Mouse (Mus musculus) activated CD4-positive, CD25-positive, alpha-beta regulatory T cell (primary cell): ENCODE results near the gene Msln. TPM values are rescaled to one million over a fixed set of nuclear protein-coding genes. Genes with fewer than 3 reads are reported as not detected.

Experiments
- polyA plus RNA-seq, 2 experiments: library from polyadenylated mRNA; unstranded; fragments of 100-300 nt; shearing (Covaris generic); gene quantifications; one replicate each; pipeline ENCODE4 v1.2.1; 2017

Gene Msln
- polyA plus RNA-seq = under 1 TPM in 1 of 2 experiments, not detected in 1; 0.26 TPM

GRCm38 (mm10) chr17:25754241-25754640, at the start of gene Msln:
Gene Msln, minus strand, starts transcription at chr17:25754378.

GRCm38 (mm10) chr17:25796951-25797369, 42.8 kb upstream of the Msln start, which contains the start of gene Metrn:
Gene Metrn, minus strand, starts transcription at chr17:25797136.

GRCm38 (mm10) chr17:25795609-25796092, 41.5 kb upstream of the Msln start, which contains the start of gene AC134908.4:
Gene AC134908.4, minus strand, starts transcription at chr17:25795659.

GRCm38 (mm10) chr17:25792615-25793014, 38.4 kb upstream of the Msln start, which contains the start of gene Fam173a:
Gene Fam173a, minus strand, starts transcription at chr17:25792901.

GRCm38 (mm10) chr17:25786280-25786679, 32.1 kb upstream of the Msln start, which contains the start of gene Ccdc78:
Gene Ccdc78, plus strand, starts transcription at chr17:25786580.

GRCm38 (mm10) chr17:25785281-25785745, 31.1 kb upstream of the Msln start, which contains the start of gene Haghl:
Gene Haghl, minus strand, starts transcription at chr17:25785673.

GRCm38 (mm10) chr17:25773549-25774120, 19.5 kb upstream of the Msln start, which contains the start of gene Narfl:
Gene Narfl, plus strand, starts transcription at chr17:25773776.

GRCm38 (mm10) chr17:25735745-25736144, 18.4 kb downstream of the Msln start, which contains the start of gene Mslnl:
Gene Mslnl, plus strand, starts transcription at chr17:25736042.

GRCm38 (mm10) chr17:25727265-25728008, 26.7 kb downstream of the Msln start, which contains the start of the genes Chtf18 and Rpusd1:
Gene Chtf18, minus strand, starts transcription at chr17:25727419.
Gene Rpusd1, plus strand, starts transcription at chr17:25727670.

GRCm38 (mm10) chr17:25716711-25717637, 37.2 kb downstream of the Msln start, which contains the start of gene Gng13:
Gene Gng13, plus strand, starts transcription at chr17:25717171.

Other genes with a start within 250 kb of the Msln start
- gene Sox8, start 183.7 kb downstream of the Msln start, polyA plus RNA-seq = under 1 TPM in 1 of 2 experiments, not detected in 1; 0.11 TPM
- 10 to 100 TPM; 21.6 to 22.0 TPM for gene Lmf1, start 175.3 kb downstream of the Msln start, polyA plus RNA-seq
- gene Gng13, start 37.2 kb downstream of the Msln start, polyA plus RNA-seq = not detected
- 1 to 10 TPM; 5.2 to 5.4 TPM for gene Chtf18, start 27.0 kb downstream of the Msln start, polyA plus RNA-seq
- 10 to 100 TPM; 15.3 to 15.4 TPM for gene Rpusd1, start 26.7 kb downstream of the Msln start, polyA plus RNA-seq
- not detected for gene Mslnl, start 18.3 kb downstream of the Msln start, polyA plus RNA-seq
- 10 to 100 TPM; 18.7 to 25.8 TPM for gene Narfl, start 19.4 kb upstream of the Msln start, polyA plus RNA-seq
- 10 to 100 TPM; 46.8 to 50.3 TPM for gene Haghl, start 31.3 kb upstream of the Msln start, polyA plus RNA-seq
- under 1 TPM; 0.59 to 0.72 TPM for gene Ccdc78, start 32.2 kb upstream of the Msln start, polyA plus RNA-seq
- 100 to 1,000 TPM; 177 to 212 TPM for gene Fam173a, start 38.5 kb upstream of the Msln start, polyA plus RNA-seq
- gene AC134908.4, start 41.3 kb upstream of the Msln start, polyA plus RNA-seq = 1 to 10 TPM in 1 of 2 experiments, not detected in 1; 1.1 TPM
- gene Metrn, start 42.8 kb upstream of the Msln start, polyA plus RNA-seq = 10 to 100 TPM; 37.5 to 46.1 TPM
- not detected for gene Fbxl16, start 54.7 kb upstream of the Msln start, polyA plus RNA-seq
- 10 to 100 TPM; 22.8 to 29.5 TPM for gene Wdr24, start 69.2 kb upstream of the Msln start, polyA plus RNA-seq
- gene Jmjd8, start 74.5 kb upstream of the Msln start, polyA plus RNA-seq = 10 to 100 TPM; 16.2 to 25.7 TPM
- gene Stub1, start 79.0 kb upstream of the Msln start, polyA plus RNA-seq = 100 to 1,000 TPM; 130 TPM
- 1 to 10 TPM; 1.5 to 3.3 TPM for gene Rhbdl1, start 82.9 kb upstream of the Msln start, polyA plus RNA-seq
- 1 to 10 TPM; 2.5 to 3.2 TPM for gene Gm20683, start 87.4 kb upstream of the Msln start, polyA plus RNA-seq
- 10 to 100 TPM; 32.6 to 40.3 TPM for gene Rhot2, start 90.5 kb upstream of the Msln start, polyA plus RNA-seq
- 10 to 100 TPM in 1 of 2 experiments, 1 to 10 TPM in 1; 5.7 to 11.5 TPM for gene Wdr90, start 107.1 kb upstream of the Msln start, polyA plus RNA-seq
- gene Mcrip2, start 114.4 kb upstream of the Msln start, polyA plus RNA-seq = 1 to 10 TPM; 4.5 to 5.5 TPM
- gene Mettl26, start 120.7 kb upstream of the Msln start, polyA plus RNA-seq = 100 to 1,000 TPM in 1 of 2 experiments, 10 to 100 TPM in 1; 82.0 to 102 TPM
- gene Wfikkn1, start 126.5 kb upstream of the Msln start, polyA plus RNA-seq = 1 to 10 TPM; 1.5 to 1.9 TPM
- gene Rab40c, start 165.3 kb upstream of the Msln start, polyA plus RNA-seq = 10 to 100 TPM; 15.4 to 25.0 TPM
- gene Pigq, start 190.6 kb upstream of the Msln start, polyA plus RNA-seq = 10 to 100 TPM; 25.0 to 52.5 TPM
- gene Nhlrc4, start 190.6 kb upstream of the Msln start, polyA plus RNA-seq = not detected
- under 1 TPM in 1 of 2 experiments, not detected in 1; 0.17 TPM for gene A930017K11Rik, start 198.2 kb upstream of the Msln start, polyA plus RNA-seq
- gene Capn15, start 231.4 kb upstream of the Msln start, polyA plus RNA-seq = 10 to 100 TPM; 21.3 to 28.1 TPM